In genomic region chr6:92665530-92665989, GRCm38 (mm10) we compare ENCODE assay signal across 9 mouse cellular contexts. TPM values are rescaled to one million over a fixed set of nuclear protein-coding genes. Genes with fewer than 3 reads are reported as not detected.
DNase-seq lines count a peak whose midpoint lies in the region; TF ChIP-seq lines count a peak whose summit lies in the region.
"Had no signal": no experiment of that assay in that cellular context is flagged by ENCODE, and none has a peak within 500 bp of the region (broad histone marks: within the 10 kb centered on the region; RNA-seq: fewer than 3 reads in every experiment).

No protein-coding gene starts in this region.

- intact Hi-C loops in heart, postnatal 36 days (cut with DNase I) = loop anchor here (1.0 to 5.0 kb wide), 5 partner anchors 61 to 379 kb away; no protein-coding TSS in a partner anchor

- H3K9ac ChIP-seq in ES-E14 (ENCODE audit: insufficient read depth, low read depth, low read length, poor library complexity, severe bottlenecking) = no peak overlapping the region

- 4% methylated on average over 1 of the region's 1 CpGs for WGBS in thymus, adult 2 months

- H3K9me3 ChIP-seq in ES-E14 (ENCODE audit: control insufficient read depth, insufficient read depth, low read depth, low read length) = no peaks in the 10 kb centered on the region

- no peak overlapping the region; the same call in 1 of the 2 replicates for H3K27ac ChIP-seq in ES-E14 (ENCODE audit: insufficient read depth, low read depth, low read length, poor library complexity, severe bottlenecking)
- no peak overlapping the region for H3K27ac ChIP-seq in thymus, adult 2 months (ENCODE audit: control insufficient read depth, insufficient read depth, low read length)

- no peak for TF ChIP-seq CTCF in thymus, adult 2 months (IDR thresholded peaks at IDR 0.05; ENCODE audit: borderline replicate concordance, control insufficient read depth, extremely low read depth, insufficient read depth, low read length, poor library complexity)

- no peaks in the 10 kb centered on the region for H3K4me1 ChIP-seq in ES-E14 (ENCODE audit: control insufficient read depth in 2 of 2, insufficient read depth in 2 of 2, low read length in 2 of 2, poor library complexity in 1 of 2)
- H3K4me1 ChIP-seq in thymus, adult 2 months (replicated peaks; ENCODE audit: control insufficient read depth, insufficient read depth, low read length) = no peaks in the 10 kb centered on the region

- H3K36me3 ChIP-seq in ES-E14 (ENCODE audit: control insufficient read depth, insufficient read depth, low read length, poor library complexity, severe bottlenecking) = no peaks in the 10 kb centered on the region
- H3K36me3 ChIP-seq in thymus, adult 2 months (ENCODE audit: control insufficient read depth, insufficient read depth, low read length) = no peaks in the 10 kb centered on the region

- no peaks in the 10 kb centered on the region for H3K27me3 ChIP-seq in thymus, adult 2 months (ENCODE audit: control insufficient read depth, insufficient read depth, low read length)

- DNase-seq in ES-E14 (ENCODE audit: low read depth, low spot score) = peak; percentile 51
- peak; percentile 64 to 75 for DNase-seq in adrenal gland, postnatal 36 days
- peak; percentile 37 for DNase-seq in fibroblast of lung, adult 2 months (ENCODE audit: low read depth)
- peak; percentile 79 to 83 for DNase-seq in heart, postnatal 36 days
- DNase-seq in layer of hippocampus, adult 9-11 months = peak; percentile 66
- DNase-seq in lung, postnatal 36 days = peak; percentile 93
- DNase-seq in right cerebral cortex, postnatal 14 days = peak; percentile 76
- no peak for DNase-seq in thymus, adult 2 months

- in situ Hi-C loops in ES-E14 (cut with MboI; ENCODE audit: low sequenced_read_pairs in 2 of 2, unreplicated experiment in 2 of 2) = no loop called here

- no peak for TF ChIP-seq POLR2A in thymus, adult 2 months (IDR thresholded peaks at IDR 0.05; ENCODE audit: control insufficient read depth, extremely low read depth, insufficient read depth, low read length, poor library complexity)

- no peak overlapping the region for H3K4me3 ChIP-seq in ES-E14 (ENCODE audit: insufficient read depth in 1 of 2, low read depth in 1 of 2, low read length in 2 of 2, poor library complexity in 1 of 2, severe bottlenecking in 1 of 2)
- H3K4me3 ChIP-seq in thymus, adult 2 months (ENCODE audit: control insufficient read depth, insufficient read depth, low read length) = no peak overlapping the region
- H3K4me3 ChIP-seq: myocyte had no signal

TF ChIP-seq in ES-E14, 5 proteins besides CTCF, POLR2A, EP300 and RAD21:
- no peak for TF ChIP-seq CHD2 (IDR thresholded peaks at IDR 0.05; ENCODE audit: low read depth, low read length)
- no peak for TF ChIP-seq HCFC1 (IDR thresholded peaks at IDR 0.05; ENCODE audit: borderline replicate concordance, insufficient read depth, low read length)
- TF ChIP-seq MAFK (IDR thresholded peaks at IDR 0.05; ENCODE audit: insufficient read depth, low read depth, low read length) = no peak
- peak; percentile 42; the same call in 1 of the 2 replicates for TF ChIP-seq ZC3H11A (IDR thresholded peaks at IDR 0.05; ENCODE audit: borderline replicate concordance, low read depth, low read length)
- TF ChIP-seq ZNF384 (IDR thresholded peaks at IDR 0.05; ENCODE audit: low read depth, low read length) = no peak

RNA-seq across cellular contexts. Expression of gene Prickle2, which starts 40.4 kb away (rescaled TPM):
- 1.2 and 1.3 TPM in 2 replicates for total RNA-seq in ES-E14 (2012; rRNA removed)
- total RNA-seq in adrenal gland, postnatal 36 days (2021) = 1 to 10 TPM; 7.5 to 8.5 TPM
- total RNA-seq in heart, postnatal 36 days (2021) = 1 to 10 TPM; 5.9 TPM
- polyA plus RNA-seq in thymus, adult 2 months (2012; rRNA removed) = 0.47 and 0.50 TPM in 2 replicates
